Mouse (Mus musculus) ovary, postnatal 36 days (tissue): ENCODE data around the gene Ywhah.

Experiments
- DNase-seq: peaks from one replicate; pipeline ENCODE4 v3.0.0; 2022; ENCODE audit warnings: low spot score, mixed read lengths

Gene Ywhah

GRCm38 (mm10) chr5:33052849-33053582 lies 34.4 kb downstream of the Ywhah start:
- peak; percentile 28 for DNase-seq

GRCm38 (mm10) chr5:33056126-33056765 lies 37.6 kb downstream of the Ywhah start:
- DNase-seq, result no peak

- no peak for DNase-seq
Observed at GRCm38 (mm10) chr5:33070071-33070470, 51.5 kb downstream of the Ywhah start.

- no peak for DNase-seq
Observed at GRCm38 (mm10) chr5:33076490-33077191, 58.0 kb downstream of the Ywhah start.
